Mouse (Mus musculus) mouse trophoblast stem cell (cell line): ENCODE measurements around the gene Cdkn1c.

ENCODE experiments used
- in situ Hi-C, 2 experiments: fragments of 300-500 bp; cut with MseI, MboI; formaldehyde crosslinking; loops; 2 replicates in 1 of 2; 3 replicates in 1 of 2; pipeline ENCODE4 v1.15.1; 2025

Cdkn1c gene

DNA sequence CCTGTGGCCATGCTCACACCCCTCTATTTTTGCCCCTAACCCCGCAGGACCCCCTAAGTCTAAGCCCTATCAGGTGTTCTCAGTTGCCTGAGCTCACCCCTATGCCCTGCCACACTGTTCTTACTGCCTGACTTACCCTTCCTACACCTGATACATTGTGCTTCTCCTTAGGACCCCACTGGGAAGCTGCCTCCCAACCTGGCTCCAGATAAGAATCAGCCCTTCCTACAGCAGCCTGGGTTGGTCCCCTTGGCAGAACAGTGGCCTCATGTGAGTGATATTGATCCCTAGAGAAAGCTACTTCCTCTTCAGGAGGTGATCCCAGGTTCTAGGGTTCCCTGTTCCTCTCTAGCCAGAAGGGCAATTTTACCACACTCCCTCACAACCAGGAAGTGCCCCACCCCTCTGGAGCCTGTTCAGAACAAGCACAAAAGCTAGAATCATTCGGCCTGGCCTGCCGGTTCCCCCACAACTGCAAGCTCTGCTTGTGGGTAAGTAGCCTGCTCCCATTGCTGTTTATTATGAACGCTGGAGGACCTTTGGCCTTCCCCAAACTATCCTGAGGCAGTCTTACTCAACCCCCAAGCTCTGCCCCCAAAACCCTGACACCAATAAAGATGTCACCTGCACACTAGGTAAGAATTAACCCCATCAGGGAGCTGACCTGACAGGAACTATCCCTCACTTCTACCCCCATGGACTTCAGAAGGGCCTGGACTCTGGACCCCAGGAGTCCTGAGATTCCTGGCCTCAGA is 12.7 kb upstream of the Cdkn1c start, which contains the start of gene Slc22a18:
Gene Slc22a18, plus strand, starts transcription at position 390 of the 755 bp plus-strand sequence.
- in situ Hi-C loops, result no loop called here

DNA sequence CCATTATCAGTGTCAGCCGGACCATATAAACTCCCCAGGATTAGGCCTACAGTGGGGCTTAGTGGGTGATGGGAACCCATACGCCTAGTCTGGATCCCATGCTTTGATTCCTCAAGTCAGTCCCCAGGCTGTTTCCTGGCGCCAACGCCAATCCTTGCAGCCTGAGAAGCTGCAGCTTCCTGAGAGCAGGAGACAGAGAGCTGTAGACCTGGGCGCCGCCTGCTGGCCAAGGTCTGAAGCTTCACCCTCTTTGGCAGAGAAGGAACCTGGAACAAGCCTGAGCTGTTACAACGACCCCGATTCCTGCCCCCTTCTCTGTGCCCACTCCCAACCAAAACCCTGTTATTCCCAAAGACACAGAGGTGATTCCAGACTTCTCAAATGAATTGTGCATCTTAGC is 9.1 kb upstream of the Cdkn1c start:
- in situ Hi-C loops, result loop anchor here (5.0 kb wide), 1 partner anchor 318 kb away; no protein-coding TSS in a partner anchor

DNA sequence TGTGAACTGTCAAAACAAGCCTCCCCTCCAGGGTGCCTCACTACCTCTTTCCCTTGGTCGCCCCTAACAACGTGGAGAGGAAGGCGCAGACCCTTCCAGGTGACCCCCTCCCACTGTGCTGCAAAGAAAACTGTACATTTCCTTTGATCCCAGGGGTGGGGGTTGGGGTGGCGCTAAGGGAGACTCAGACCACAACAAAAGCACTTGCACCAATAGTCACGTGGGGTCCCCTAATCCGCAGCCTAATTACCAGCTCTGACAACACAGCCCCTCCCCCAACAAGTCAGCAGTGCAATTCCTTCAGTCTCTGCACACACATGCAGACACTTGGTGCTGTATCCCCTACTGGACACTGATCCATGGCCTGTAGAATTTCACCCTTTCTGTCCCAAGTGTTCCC is 6.9 kb upstream of the Cdkn1c start:
- in situ Hi-C loops, result loop anchor here (5.0 kb wide), 1 partner anchor 315 kb away; no protein-coding TSS in a partner anchor

DNA sequence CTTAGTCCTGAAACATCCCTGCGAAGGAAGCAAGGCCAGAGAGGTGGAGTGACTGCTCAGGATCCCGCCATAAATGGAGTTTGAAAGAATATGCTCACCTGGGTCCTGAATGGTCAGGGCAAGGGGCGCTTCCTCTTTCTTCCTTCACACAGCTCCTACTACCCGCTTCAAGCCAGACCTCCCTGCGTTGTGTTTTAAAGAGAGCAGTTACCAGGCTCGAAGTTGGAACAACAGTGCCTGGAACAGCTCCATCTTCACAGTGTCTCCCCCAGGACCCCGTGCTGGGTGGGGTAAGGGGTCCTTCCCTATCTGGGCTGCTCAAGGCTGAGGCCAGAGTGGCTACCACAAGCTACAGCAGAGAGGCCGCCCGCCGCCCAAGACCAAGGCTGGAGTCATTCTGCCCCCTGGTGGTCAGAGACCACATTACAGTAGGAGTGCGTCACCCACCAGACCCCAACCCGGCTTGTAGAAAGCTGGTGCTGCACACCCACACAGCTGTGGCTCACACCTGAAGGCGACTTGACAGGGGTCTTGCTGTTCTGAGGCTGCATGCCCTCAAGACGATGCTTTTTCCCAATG is 5.3 kb upstream of the Cdkn1c start:
- in situ Hi-C loops, result loop anchor here (5.0 kb wide), 1 partner anchor 314 kb away; no protein-coding TSS in a partner anchor

DNA sequence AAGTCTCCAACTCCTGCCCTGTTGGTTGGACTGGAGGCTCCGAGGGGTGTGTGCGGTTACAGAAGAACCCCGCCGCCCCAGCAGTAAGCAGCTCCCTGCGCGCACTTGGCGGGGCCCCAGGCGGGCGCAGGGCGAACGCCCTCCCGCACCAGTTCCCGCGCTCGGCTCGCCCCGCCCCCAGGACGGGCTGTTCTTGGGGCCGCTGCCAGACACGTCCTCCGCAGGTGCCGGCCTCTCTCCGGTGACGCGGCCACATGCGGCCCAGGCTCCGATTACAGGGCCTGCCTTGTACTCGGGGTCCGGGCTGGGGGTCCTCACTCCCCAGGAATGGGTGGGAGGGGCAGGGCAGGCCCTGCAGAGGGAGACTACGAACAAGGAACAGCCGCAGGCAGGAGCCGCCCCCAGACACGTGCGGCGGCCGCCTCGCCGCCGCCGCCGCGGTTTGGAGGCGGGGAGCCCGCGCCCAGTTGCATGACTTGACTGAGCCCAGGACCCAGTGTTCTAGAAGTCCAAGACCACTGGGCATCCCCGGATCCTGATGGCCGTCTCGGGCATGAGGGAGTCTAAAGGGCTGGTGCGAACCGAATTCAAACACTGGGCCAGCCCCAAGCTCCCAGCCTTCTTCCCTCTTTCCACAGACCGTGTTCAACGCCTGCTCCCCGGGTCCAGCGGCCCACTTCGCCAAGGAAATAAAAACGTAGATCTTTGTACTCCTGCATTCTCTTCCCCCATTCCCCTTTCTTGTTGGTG is 4.1 kb upstream of the Cdkn1c start:
- in situ Hi-C loops, result loop anchor here (5.0 kb wide), 1 partner anchor 313 kb away; no protein-coding TSS in a partner anchor

DNA sequence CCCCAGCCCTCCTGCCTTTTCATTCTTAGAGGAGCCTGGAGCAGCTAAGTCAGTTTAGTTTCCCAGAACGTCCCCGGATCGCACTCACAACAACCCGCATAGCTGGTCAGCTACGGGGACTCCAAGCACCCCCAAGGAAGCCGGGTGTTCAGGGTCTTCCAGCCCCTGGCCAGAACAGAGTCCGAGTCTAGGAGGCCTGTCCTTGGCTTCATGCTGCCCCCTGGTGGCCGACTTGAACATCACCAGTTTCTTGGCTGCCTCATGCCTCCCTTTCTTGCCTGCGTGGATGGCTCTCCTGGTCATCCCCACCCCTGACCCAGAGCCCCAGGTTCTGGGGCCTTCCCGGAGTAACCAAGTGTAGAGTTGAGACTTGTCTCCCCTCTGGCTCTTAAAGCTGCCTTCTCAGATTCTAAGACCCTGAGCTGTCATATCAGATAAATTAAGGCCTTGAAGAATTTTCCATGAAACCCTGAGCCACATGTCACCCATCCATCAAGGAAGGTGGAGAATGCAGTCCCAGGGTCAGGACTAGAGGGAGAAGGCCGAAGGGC is 3.1 kb upstream of the Cdkn1c start:
- in situ Hi-C loops, result no loop called here

DNA sequence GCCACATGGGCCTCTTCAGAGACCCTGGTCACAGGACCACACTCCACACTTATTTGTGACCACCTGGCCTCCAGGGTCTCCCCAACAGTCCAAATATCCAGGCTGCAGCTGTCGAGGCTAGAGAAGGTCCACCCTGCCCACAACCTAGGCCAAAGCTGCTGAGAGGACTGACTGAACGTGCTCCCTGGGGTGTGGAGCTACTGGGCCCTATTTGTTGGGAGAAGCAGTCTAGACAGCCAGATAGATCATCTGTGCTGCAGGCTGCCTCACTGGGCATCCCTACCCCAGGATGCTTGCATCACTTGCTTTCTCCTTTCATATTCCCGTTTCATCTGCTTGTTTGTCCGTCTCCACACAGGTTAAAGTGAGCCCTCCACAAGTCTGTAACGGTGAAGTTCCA is 1.7 kb upstream of the Cdkn1c start:
- in situ Hi-C loops, result no loop called here

DNA sequence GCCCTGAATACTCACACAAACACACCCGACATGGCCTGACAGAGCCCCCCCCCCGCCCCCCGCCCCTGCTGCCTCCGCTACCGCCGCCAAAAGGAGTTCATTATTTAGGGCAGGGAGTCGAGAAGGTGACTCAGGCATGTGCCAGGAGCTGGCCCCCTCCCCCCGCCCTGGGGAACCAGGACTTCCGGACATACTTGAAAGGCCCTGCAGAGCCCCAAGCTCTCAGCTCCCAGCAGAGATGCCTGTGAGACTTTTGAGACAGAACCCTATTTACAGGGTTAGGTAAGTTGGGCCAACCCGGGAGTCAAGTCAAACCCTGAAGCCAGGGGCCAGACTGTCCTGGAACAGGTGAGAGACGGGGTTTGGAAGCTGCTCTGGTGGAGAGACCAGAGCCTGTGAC is 1.1 kb upstream of the Cdkn1c start:
- in situ Hi-C loops, result no loop called here

DNA sequence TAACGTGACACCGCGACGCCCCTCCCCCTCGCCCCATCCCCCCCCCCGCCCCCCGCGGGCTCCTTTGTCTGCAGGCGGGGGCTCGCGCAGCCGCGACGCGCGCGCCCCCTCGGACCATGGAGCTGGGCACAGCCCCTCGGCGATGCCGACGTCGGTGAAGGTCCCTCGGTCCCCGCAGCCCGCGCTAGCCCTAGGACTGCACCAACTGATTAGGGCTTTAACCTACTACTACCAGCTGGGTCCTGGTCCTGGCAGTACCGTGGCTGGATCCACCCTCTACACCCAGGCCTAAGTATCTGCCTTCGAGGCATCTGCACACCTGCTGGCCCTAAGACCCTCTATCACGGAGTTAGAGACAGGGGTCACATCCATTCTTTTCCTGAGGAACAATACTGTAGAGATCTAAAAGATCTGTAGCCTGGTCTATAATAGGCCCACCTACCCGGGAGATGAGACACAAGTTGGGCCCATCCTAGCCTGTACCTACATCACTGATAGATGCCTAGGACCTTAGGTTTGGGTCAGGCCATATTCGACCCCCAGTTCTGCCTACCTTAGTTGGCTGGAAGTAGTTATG is 532 bp upstream of the Cdkn1c start:
- in situ Hi-C loops, result no loop called here

DNA sequence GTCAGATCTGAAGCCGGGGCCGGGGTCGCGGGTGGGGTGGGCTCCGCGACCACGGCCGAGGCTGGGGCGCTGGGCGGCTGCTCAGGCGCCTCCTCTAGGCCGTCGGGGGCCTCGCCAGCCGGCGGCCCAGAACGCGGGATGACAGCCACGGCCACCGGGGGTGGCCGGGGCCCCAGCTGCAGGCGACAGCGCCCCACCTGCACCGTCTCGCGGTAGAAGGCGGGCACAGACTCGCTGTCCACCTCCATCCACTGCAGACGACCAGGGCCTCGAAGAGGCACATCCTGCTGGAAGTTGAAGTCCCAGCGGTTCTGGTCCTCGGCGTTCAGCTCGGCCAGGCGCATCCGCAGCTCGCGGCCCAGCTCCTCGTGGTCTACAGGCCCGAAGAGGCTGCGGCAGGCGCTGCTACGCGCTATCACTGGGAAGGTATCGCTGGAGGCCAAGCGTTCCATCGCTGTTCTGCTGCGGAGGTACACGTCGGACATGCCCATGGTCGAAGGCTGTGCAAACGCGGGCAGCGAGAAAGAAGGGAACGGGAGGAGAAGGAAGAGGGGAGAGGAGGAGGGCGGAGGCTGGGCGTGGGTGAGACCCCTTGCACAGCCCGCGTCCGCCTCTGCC is 524 bp downstream of the Cdkn1c start:
- in situ Hi-C loops, result no loop called here

DNA sequence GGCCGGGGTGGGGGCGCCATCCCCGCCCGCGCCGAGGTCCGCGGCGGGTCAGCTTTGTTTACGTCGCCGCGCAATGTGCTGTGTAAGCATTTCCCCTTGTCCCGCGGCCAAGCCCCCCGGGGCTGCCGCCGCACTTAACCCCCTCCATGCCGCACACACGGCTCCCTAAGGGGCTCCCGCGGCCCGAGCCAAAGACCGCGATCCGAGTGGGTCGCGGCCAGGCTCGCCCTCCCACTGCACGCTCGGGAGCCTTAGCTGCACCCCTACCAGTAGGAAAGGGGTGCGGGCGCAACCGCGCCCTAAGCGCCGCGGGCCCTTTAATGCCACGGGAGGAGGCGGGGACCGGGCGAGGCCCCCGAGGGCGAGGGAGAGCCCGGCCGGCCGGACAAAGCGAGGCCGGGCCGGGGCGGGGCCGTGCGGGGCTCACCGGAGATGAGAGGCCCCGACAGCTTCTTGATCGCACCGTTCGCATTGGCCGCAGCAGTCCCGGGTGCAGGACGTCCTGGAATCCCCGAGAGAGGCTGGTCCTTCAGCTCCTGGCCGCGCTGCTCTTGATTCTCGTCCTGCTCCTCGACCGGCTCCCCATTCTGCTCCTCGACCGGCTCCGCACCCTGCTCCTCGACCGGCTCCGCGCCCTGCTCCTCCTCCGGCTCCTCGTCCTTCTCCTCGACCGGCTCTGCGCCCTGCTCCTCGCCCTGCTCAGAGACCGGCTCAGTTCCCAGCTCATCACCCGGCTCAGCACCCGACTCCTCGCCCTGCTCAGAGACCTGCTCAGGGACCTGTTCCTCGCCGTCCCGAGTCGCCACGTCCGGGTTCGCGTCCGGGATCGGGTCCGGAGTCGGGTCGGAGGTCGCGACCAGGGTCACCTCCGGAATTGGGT is 1.3 kb downstream of the Cdkn1c start:
- in situ Hi-C loops, result no loop called here

DNA sequence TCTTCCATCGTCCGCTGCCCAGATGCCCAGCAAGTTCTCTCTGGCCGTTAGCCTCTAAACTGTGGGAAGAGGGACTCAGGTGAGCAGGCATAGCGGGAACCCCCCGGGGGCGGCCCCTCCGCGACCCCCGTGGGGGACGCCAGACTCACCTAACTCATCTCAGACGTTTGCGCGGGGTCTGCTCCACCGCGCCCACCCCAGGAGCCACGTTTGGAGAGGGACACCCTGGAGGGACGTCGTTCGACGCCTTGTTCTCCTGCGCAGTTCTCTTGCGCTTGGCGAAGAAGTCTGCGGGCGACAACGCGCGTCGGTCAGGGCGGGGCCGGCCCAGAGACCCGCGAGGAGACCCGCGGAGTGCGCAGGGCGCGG is 1.9 kb downstream of the Cdkn1c start:
- in situ Hi-C loops, result no loop called here

DNA sequence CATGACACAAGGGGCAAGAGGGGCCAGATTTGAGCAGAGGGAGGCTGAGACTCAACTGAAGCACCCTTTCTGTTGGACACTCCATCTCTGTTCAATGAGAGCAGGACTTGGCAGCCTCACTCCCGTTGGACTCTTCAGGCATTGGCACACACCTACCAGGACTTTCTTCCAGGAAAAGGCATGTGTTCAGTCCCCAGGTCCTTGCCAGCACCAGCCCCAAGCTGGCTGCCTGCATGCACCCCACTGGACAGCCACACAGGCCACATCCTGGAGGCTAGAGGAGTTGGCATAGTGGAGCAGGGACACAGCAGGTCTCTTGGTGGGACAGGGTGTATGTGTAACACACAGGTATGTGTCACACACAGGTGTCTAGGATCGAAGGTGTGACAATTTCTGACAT is 13.7 kb downstream of the Cdkn1c start:
- in situ Hi-C loops, result no loop called here

DNA sequence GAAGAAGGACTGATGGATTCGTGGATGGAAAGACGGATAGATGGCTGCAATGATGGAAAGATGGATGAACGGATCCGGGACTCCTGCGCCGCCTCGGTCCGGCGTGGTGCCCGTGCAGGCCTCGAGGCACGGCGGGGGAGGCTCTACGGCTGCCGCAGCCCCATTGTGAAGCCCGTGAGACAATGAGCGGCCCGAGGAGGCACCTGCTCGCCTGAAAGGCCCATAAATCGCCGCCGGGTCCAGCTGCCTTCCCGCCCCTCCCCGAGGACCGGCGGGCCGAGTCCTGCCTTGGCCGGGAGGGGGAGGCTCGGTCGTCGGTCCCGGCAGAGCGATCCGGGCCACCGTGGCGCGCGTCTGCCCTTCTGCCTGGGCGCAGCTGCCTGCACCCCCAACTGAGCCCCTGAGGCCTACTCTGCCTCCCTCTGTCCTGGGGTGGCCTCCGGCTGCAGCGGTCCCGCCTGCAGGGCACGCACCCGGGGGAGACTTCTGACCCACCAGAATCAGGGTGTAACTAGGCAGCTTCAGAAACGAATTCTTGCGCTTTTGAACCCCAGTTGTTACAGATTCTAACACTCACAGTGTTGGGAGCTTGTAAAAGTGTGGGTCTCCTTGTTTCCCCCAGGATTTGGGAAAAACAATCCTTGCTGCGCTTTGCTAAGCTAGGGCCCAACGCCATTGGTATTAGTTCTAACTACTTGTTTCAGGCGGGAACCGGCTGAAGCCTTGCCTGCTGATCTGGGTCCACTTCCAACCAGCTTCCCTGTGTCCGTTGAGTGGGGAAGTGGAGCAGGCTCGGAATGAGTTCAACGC is 15.0 kb downstream of the Cdkn1c start:
- in situ Hi-C loops, result no loop called here

DNA sequence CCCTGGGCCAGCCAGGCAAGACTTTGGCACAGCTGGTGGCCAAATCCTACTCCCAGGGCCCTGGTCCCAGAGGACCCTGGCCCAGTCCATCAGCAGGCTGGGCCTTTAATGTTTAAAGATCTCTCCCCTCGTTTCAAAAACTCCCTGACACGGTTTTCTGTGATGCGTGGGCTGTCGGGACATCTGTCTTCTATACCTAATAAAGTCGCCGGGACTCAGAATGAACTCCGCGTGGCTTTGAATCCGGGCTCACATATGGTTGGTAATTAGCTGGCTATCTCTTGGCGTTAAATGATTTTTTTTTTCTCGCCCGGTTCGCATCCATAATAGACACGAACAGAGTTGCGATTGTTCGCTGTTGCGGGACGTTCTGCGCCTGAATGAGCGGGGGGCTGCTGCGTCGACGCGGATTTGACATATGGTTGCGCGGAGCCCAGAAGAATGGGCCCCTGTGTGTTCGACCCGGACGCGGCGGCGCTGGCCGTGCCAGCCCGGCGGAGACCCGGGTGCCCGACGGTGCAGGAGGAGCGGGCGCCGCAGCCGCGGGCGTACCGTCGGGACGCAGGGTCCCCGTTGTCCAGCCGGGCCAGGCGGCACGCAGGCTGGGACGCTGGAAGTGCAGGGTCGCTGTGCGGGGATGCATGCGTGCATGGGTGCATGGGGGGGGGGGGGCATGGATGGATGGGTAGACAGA is 15.7 kb downstream of the Cdkn1c start:
- in situ Hi-C loops, result no loop called here

DNA sequence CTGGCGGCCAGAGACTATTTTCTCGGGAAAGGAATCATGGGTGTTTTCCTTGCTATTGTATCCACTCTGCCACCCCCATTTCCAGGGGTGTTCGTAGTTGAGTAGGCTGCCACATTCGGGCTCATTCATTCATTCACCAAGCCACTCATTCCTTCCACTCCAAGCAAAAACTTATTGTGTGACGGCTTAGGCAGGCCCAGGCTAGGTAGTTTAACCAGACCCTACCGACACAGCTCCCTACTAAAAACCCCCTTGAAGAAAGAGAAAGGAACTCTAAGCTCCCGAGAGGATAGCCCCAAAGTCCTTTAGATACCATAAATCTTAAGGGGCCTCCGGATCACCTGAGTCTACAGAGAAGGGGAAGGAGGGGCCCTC is 16.3 kb downstream of the Cdkn1c start:
- in situ Hi-C loops, result no loop called here

DNA sequence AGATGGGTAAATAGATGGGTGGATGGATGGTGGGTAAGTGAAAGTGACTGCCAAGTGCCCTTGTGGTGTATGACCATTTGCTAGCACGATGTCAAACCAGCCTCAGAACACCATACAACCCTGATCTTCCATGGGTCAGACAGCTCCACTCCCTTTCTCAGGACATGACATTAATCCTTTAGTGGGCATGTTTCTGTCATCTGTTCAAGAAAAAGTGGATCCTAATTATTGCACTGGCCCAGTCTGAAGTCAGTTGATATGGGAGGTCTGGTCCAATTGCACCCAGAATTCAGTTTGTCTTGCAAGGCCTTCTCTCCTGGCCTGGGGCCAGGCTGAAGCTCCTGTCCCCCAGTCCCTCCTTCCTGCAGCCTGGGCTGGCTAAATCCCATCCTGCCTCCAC is 21.9 kb downstream of the Cdkn1c start:
- in situ Hi-C loops, result no loop called here

DNA sequence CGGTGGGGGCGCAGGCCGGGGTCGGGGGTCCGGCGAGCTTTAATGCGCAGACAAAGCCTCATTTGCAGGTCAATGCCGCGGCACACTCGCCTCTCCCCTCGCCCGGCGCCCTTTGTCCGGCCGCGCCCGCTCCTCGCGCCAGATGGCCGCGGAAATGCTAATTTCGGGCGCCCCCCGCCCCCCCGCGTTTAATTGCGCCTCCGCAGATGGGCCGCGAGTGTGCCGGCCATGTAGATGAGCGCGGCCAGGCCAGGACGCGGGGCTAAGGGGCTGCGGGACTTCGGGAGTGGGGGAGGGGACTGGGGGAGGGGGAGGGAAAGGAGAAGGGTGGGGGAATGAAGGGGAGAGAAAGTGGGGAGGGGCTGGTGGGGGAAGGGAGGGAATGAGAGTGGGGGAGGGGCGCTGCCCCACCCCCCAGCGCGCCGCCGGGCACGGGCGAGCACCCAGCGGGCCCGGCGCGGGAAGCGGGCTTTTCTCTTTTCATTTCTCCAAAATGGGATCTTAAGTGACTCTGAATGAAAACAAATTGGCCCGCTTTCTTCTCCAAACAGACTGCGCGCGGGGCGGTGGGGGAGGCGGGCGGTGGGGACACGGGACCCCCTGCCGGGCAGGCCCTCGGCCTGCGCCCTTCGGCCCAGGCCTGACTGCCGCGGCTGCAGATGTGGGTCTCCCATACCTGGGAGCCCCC is 22.8 kb downstream of the Cdkn1c start:
- in situ Hi-C loops, result no loop called here
